Mouse (Mus musculus): Measurements from ENCODE around the gene Ube3a.

The Ube3a gene

GRCm38 (mm10) chr7:59228045-59228865 is at the start of gene Ube3a:
Ube3a (plus strand) TSS chr7:59228750.
- peak; percentile 97 to 98 for DNase-seq (ENCODE audit: low spot score in 2 of 2)

GRCm38 (mm10) chr7:59192831-59193230 is 35.7 kb upstream of the Ube3a start:
- no peak for DNase-seq (ENCODE audit: low spot score in 2 of 2)

- DNase-seq (ENCODE audit: low spot score in 2 of 2): no peak
Observed at GRCm38 (mm10) chr7:59214911-59215310, 13.6 kb upstream of the Ube3a start.

DNA sequence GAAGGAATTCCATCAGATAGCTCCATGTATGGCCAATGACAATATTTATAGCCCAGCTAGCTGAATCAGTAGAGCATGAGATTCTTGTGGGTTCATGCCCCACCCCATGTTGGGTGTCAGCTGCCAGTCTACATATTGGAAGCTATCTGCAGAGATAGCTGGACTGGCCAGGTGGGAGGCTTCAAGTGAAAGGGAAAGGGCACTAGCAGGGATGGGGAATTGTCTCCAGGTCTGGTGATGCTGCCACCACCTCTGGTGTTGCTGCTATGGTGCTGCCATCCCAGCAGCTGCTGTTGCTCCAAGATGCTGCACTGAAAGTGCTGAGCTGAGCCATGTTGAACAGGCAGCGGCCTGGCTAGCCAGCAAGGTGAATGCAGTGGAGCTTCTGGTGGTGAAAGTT is 7.3 kb upstream of the Ube3a start:
- DNase-seq (ENCODE audit: low spot score in 2 of 2): no peak

DNA sequence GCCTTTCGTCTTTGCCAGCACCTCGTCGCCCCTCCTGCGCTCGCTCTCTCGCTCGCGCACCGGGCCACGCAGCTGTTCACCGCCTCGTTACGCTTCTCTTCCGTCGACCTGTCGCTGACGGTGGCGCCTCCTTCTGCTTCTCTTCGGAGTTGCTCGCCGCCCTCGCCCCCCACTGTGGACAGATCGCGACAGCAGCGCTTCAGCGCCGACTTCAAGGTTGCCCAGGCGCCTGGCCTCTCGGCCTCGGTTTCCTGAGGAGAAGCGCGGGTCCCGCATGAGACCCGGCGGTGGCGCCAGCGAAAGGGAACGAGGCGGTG is 274 bp downstream of the Ube3a start:
- no peak for DNase-seq (ENCODE audit: low spot score in 2 of 2)

GRCm38 (mm10) chr7:59229183-59229911 is 797 bp downstream of the Ube3a start:
- DNase-seq (ENCODE audit: low spot score in 2 of 2): peak; percentile 32 to 42

DNA sequence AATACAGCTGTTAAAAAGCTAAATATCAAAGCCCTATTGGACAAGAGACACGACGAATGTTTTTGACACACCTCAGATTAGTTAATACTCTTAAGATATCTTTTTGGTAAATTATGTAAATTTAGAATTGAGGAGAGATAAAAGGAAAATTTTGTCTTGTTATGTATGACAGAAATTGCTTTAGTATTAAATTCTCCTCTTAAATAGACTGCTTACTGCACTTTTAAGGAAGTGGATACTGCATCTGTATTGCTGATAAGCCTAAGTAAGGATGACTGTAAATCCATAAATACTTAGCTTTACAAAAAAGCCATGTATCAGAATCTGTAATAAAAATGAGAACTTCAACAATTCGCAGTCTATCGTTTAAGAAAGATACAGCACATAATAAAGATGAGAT is 1.8 kb downstream of the Ube3a start:
- no peak for DNase-seq (ENCODE audit: low spot score in 2 of 2)

DNA sequence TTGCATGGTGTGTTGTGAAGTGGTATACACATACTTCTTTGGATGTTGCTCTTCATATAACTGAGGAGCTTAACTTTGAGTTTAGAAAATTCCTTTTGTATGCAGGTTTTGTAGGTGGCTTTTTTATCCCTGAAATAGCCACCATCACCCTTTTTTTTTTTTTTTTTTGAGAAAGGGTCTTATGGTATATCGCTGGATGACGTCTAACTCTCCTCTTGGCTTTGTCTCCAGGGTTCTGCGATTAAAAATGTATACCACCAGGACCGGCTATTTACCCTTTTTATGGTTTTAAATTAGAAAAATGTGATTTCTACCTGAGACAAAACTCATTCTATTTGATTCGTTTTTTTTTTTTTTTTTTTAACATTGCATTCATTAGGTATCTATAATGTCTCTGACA is 2.2 kb downstream of the Ube3a start:
- no peak for DNase-seq (ENCODE audit: low spot score in 2 of 2)

DNA sequence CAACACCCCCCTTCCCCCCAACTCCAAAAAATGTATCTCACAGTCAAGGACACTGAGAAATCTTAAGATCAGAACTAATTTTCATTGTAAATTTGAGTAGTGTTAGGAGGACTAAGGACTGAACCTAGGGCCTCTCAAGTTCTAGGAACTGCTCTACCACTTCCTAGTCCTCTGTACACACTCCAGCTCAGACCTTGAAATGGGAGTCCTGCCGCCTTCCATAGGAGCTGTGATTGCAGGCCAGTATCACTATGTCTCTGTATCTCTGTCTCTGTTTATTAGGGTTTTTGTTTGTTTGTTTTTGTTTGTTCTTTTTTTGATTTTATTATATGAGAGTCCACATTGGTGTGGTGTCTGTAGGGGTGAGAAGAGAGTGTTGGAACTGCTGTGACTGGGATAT is 3.4 kb downstream of the Ube3a start:
- no peak for DNase-seq (ENCODE audit: low spot score in 2 of 2)

- DNase-seq (ENCODE audit: low spot score in 2 of 2): no peak
Observed at GRCm38 (mm10) chr7:59234773-59235401, 6.3 kb downstream of the Ube3a start.

GRCm38 (mm10) chr7:59243257-59243656 is 14.7 kb downstream of the Ube3a start:
- DNase-seq (ENCODE audit: low spot score in 2 of 2): no peak

GRCm38 (mm10) chr7:59245541-59245940 is 17.0 kb downstream of the Ube3a start:
- DNase-seq (ENCODE audit: low spot score in 2 of 2): peak in 1 of 2 experiments; percentile 6

DNA sequence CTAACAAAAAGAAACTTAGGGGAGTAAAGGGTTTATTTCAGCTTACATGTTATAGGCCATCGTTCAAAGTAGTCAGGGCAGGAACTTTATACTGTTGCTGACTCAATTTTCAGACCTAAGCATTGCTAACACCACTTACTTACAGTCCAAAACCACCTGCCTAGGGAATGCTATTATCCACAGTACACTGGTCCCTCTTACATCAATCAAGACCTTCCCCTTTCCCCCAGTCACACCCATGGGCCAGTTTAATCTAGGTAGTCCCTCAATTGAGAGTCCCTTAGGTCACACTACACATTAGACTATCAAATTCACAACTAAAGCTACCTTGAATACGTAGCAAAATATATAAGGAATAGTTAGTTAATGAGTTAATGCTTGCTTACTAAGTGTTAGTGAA is 24.8 kb downstream of the Ube3a start:
- no peak for DNase-seq (ENCODE audit: low spot score in 2 of 2)

GRCm38 (mm10) chr7:59265538-59265937 is 37.0 kb downstream of the Ube3a start:
- no peak for DNase-seq (ENCODE audit: low spot score in 2 of 2)

GRCm38 (mm10) chr7:59271775-59272174 is 43.2 kb downstream of the Ube3a start:
- DNase-seq (ENCODE audit: low spot score in 2 of 2): no peak

DNA sequence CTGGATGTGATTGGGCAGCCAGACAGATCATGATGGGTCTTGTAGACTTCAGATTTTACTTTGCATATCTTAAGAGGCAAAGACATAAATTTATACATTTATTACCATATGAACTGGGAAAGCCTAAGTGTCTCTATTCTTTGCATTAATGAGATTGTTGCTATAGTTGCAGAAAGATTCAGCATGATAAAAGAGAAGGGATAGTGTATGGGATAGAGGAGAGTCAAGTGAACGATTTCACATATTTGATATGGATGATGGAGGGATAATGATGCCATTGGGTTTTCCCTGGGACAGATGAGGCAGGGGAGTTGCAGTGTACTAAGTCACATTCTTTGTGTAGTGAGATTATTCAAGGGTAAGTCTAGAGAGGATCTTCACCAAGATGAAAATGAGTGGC is 84.0 kb downstream of the Ube3a start:
- DNase-seq (ENCODE audit: low spot score in 2 of 2): no peak

- no peak for DNase-seq (ENCODE audit: low spot score in 2 of 2)
Observed at GRCm38 (mm10) chr7:59322759-59323158, 94.2 kb downstream of the Ube3a start.

Measured in spleen, postnatal 36 days (tissue).